Mouse (Mus musculus): ENCODE results near the gene Atp8b2. TPM values are rescaled to one million over a fixed set of nuclear protein-coding genes. Genes with fewer than 3 reads are reported as not detected.

Gene Atp8b2
- polyA plus RNA-seq, 1 experiment = 17.7 TPM

DNA sequence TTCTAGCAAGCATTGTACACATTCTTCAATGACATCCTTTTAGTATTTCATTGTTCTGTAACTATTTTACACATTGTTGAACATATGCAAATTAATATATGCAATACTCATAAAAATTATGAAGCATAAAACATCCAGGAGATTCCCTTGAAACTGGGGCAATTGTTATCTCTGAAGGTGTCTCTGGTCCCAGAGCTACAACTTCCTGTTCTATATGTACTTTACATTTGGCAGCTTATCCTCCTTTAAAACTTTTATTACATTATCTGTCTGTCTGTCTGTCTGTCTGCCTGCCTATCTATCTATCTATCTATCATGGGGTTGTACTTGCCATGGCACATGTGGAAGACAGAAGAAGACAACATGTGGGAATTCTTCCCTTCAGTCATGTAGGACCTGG is 71.6 kb downstream of the Atp8b2 start:
- no peak overlapping the region for H3K27ac ChIP-seq (ENCODE audit: insufficient read depth, low read depth, low read length)
- TF ChIP-seq CTCF (IDR thresholded peaks at IDR 0.05; ENCODE audit: low read depth, low read length) (no peak), POLR2A (IDR thresholded peaks at IDR 0.05; ENCODE audit: borderline replicate concordance, low read depth, low read length) (no peak)
- H3K4me3 ChIP-seq (ENCODE audit: insufficient read depth, low read length) = no peak overlapping the region
- peaks cover 21% of the 10 kb centered on the region for H3K4me1 ChIP-seq (ENCODE audit: control insufficient read depth, insufficient read depth, low read length)

DNA sequence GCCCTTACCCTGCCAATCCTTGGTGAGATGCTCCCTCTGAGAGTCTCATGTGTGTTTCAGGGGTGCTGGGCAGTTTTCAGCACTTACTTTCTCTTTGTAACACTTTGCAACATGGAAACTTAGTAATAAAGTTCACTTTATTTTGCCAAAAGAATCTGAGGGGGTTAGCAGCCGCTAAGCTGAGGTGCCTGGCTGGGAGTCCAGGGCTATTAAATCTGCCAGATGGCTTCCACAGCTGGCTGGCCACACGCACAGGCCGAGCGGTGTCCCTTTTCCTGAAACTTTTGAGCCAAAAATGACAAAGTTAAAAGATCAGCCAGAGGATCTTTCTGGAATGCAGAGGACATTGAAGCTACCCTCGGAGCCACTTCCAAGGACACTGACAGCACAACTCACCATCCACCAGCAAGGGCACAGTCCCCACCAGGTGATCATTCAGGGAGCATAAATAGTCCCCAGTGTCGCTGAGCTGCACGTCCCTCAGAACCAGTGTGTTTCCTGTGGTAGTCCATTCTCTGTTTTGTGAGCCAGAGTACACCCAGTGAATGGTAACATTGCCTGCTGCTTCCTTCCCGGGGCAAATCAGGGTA is 73.4 kb downstream of the Atp8b2 start:
- TF ChIP-seq CTCF (IDR thresholded peaks at IDR 0.05; ENCODE audit: low read depth, low read length) (no peak), POLR2A (IDR thresholded peaks at IDR 0.05; ENCODE audit: borderline replicate concordance, low read depth, low read length) (no peak)
- H3K4me3 ChIP-seq (ENCODE audit: insufficient read depth, low read length) = no peak overlapping the region
- H3K27ac ChIP-seq (ENCODE audit: insufficient read depth, low read depth, low read length) = no peak overlapping the region
- H3K4me1 ChIP-seq (ENCODE audit: control insufficient read depth, insufficient read depth, low read length) = peaks cover 14% of the 10 kb centered on the region

Other genes with a start within 250 kb of the Atp8b2 start
- 57.9 and 61.1 TPM in 2 replicates for gene Adar, start 248.5 kb downstream of the Atp8b2 start, polyA plus RNA-seq (2012; ENCODE audit: insufficient read depth, insufficient read length, missing spikeins)
- gene Chrnb2, start 198.9 kb downstream of the Atp8b2 start, polyA plus RNA-seq (2012; ENCODE audit: insufficient read depth, insufficient read length, missing spikeins) = 0.41 and 0.52 TPM in 2 replicates
- gene Ube2q1, start 189.9 kb downstream of the Atp8b2 start, polyA plus RNA-seq (2012; ENCODE audit: insufficient read depth, insufficient read length, missing spikeins) = 139 and 145 TPM in 2 replicates
- not detected in 2 replicates for gene She, start 132.1 kb downstream of the Atp8b2 start, polyA plus RNA-seq (2012; ENCODE audit: insufficient read depth, insufficient read length, missing spikeins)
- gene Il6ra, start 50.3 kb downstream of the Atp8b2 start, polyA plus RNA-seq (2012; ENCODE audit: insufficient read depth, insufficient read length, missing spikeins) = 75.7 and 82.0 TPM in 2 replicates
- gene Hax1, start 35.3 kb upstream of the Atp8b2 start, polyA plus RNA-seq (2012; ENCODE audit: insufficient read depth, insufficient read length, missing spikeins) = 96.5 and 113 TPM in 2 replicates
- 84.4 and 85.5 TPM in 2 replicates for gene 4933434E20Rik, start 88.1 kb upstream of the Atp8b2 start, polyA plus RNA-seq (2012; ENCODE audit: insufficient read depth, insufficient read length, missing spikeins)
- 200 and 228 TPM in 2 replicates for gene Ubap2l, start 89.1 kb upstream of the Atp8b2 start, polyA plus RNA-seq (2012; ENCODE audit: insufficient read depth, insufficient read length, missing spikeins)
- gene Tpm3, start 109.1 kb upstream of the Atp8b2 start, polyA plus RNA-seq (2012; ENCODE audit: insufficient read depth, insufficient read length, missing spikeins) = 739 and 786 TPM in 2 replicates
- 0.28 and 0.69 TPM in 2 replicates for gene Nup210l, start 140.6 kb upstream of the Atp8b2 start, polyA plus RNA-seq (2012; ENCODE audit: insufficient read depth, insufficient read length, missing spikeins)

Measured in bone marrow macrophage, adult 2 months (primary cell).